Mouse (Mus musculus) liver, embryonic 11.5 days (tissue): ENCODE results near the gene Scmh1. TPM values are rescaled to one million over a fixed set of nuclear protein-coding genes. Genes with fewer than 3 reads are reported as not detected.

Experiments used
- ATAC-seq: fragments of 200-750 bp; cut with Nextera tagmentation; replicated peaks from 2 replicates; pipeline ENCODE4 v1.8.0; 2017; ENCODE audit warnings: moderate number of reproducible peaks, mild to moderate bottlenecking, moderate TSS enrichment, moderate library complexity; ENCODE audit not compliant: low FRiP score
- DNase-seq: peaks from one replicate; pipeline ENCODE4 v3.0.0-alpha.2; 2017; ENCODE audit warnings: low spot score
- H3K27ac ChIP-seq: fragments of 300-500 bp; sonication (generic); 2 replicates; pipeline ENCODE4 v1.5.1; 2014; ENCODE audit warnings: mild to moderate bottlenecking, low read depth, low read length, control low read depth
- H3K27me3 ChIP-seq: fragments of 300-500 bp; sonication (generic); replicated peaks from 2 replicates; pipeline ENCODE4 v1.6.1; 2014; ENCODE audit warnings: low read length, mixed read lengths; ENCODE audit not compliant: control insufficient read depth, insufficient read depth
- H3K36me3 ChIP-seq: fragments of 300-500 bp; sonication (generic); 2 replicates; pipeline ENCODE4 v1.6.1; 2014; ENCODE audit warnings: mild to moderate bottlenecking, low read length, moderate library complexity, mixed read lengths; ENCODE audit not compliant: control insufficient read depth, insufficient read depth
- H3K4me1 ChIP-seq: fragments of 300-500 bp; sonication (generic); replicated peaks from 2 replicates; pipeline ENCODE4 v1.6.1; 2014; ENCODE audit warnings: low read length, mixed read lengths; ENCODE audit not compliant: control insufficient read depth, insufficient read depth
- H3K4me2 ChIP-seq: fragments of 300-500 bp; sonication (generic); 2 replicates; pipeline ENCODE4 v1.6.1; 2014; ENCODE audit warnings: mild to moderate bottlenecking, control low read depth, moderate library complexity
- H3K4me3 ChIP-seq: fragments of 300-500 bp; sonication (generic); 2 replicates; pipeline ENCODE4 v1.5.1; 2014; ENCODE audit warnings: low read depth, low read length, control low read depth
- H3K9ac ChIP-seq: fragments of 300-500 bp; sonication (generic); 2 replicates; pipeline ENCODE4 v1.6.1; 2014; ENCODE audit warnings: low read depth, low read length, control low read depth
- H3K9me3 ChIP-seq: fragments of 300-500 bp; sonication (generic); 2 replicates; pipeline ENCODE4 v1.6.1; 2016; ENCODE audit warnings: low read length, inconsistent platforms, mixed read lengths; ENCODE audit not compliant: control insufficient read depth
- WGBS: fragments of 180-500 bp; shearing (Covaris S2); extraction: QIAGEN DNeasy Blood & Tissue Kit; methylation state at CpG from one replicate; pipeline ENCODE4 v1.1.7; 2014; 5-methylcytosine and 5-hydroxymethylcytosine counted together
- polyA plus RNA-seq: library from polyadenylated mRNA; unstranded; fragments of >200 nt; fragmentation: Nextera tagmentation; extraction: Ambion mirVana; gene quantifications from 2 replicates; pipeline ENCODE4 v1.2.1, GENCODE M21; 2014

Gene Scmh1
- polyA plus RNA-seq, 1 experiment from 2014 or later: 33.8 TPM

DNA sequence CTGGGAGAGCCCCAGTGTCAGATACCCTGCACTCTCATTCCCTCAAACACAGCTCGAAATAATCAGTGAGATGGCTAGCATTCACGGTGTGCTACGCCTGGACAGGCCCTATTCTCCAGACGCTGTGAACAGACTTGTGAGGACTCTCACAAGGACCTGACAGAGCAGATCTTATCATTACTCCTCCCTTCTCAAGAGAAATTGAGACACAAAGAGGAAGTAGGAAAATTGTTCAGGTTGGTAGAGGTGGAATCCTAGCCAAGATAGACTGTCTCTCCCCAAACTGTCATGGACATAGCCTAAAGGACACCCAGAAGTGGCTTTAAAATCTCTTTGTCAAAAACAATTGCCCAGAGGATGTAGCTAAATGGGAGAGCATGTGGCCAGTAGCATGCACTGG is 31.3 kb upstream of the Scmh1 start:
- no peaks in the 10 kb centered on the region for H3K9me3 ChIP-seq
- ATAC-seq (no peak), DNase-seq (no peak)
- H3K4me3 ChIP-seq: no peak overlapping the region
- H3K27ac ChIP-seq: no peak overlapping the region
- no peak overlapping the region for H3K4me2 ChIP-seq
- no peaks in the 10 kb centered on the region for H3K27me3 ChIP-seq
- no peak overlapping the region for H3K9ac ChIP-seq
- no peaks in the 10 kb centered on the region for H3K36me3 ChIP-seq
- 25% methylated on average over 4 of the region's 4 CpGs for WGBS
- no peaks in the 10 kb centered on the region for H3K4me1 ChIP-seq

DNA sequence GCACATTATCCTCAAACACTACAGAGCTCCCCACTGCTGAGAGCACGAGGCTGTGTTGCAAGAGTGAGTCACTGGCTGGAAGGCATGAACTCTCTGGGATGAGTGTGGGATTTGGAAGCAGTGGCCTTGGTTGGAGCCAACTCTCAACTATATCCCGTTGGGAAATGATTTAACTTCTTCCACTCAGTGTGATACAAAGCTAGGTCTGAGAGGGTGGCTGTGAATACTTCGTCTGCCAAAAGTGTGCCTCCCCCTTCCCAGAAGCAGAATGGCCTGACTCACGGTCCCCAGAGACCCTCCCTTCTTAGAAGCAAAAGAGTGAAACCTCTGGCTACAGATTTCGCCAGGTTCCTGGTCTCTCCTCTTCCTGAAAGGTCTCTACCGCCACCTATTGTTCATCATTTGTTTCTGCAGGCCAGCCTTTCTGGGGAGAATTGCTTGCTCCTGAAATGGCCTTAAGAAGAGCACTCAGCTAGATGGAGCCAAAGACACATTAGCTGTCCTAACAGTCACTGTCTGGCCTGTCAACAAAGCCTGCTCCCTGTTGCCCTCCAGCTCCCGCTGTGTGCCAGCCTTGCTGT is 24.2 kb upstream of the Scmh1 start:
- DNase-seq: peak; percentile 45

DNA sequence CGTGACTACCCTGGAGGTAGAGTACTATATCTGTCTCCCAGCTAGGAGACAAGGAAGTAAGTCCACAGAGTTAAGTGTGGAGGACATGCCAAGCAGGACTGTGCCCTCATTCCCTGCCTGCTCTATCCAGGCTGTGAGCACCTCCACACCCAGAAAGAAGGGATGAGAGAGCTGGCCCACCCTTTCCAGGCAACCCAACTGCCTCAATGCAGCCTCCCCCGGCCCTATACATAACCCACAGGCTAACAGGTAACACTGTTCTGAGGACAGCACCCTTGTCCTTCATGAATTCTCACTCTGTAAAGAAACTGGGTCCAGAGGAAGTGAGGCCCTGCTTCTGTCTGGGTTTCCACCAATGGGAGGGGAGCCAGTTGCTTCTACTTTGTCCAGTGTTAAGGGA is 19.6 kb upstream of the Scmh1 start:
- DNase-seq (no peak), ATAC-seq (no peak)
- H3K4me3 ChIP-seq: no peak overlapping the region
- no peaks in the 10 kb centered on the region for H3K36me3 ChIP-seq
- no peak overlapping the region for H3K4me2 ChIP-seq
- H3K9ac ChIP-seq: no peak overlapping the region
- H3K27ac ChIP-seq: no peak overlapping the region
- H3K9me3 ChIP-seq: no peaks in the 10 kb centered on the region
- no peaks in the 10 kb centered on the region for H3K4me1 ChIP-seq
- 77% methylated on average over 2 of the region's 2 CpGs for WGBS
- H3K27me3 ChIP-seq: no peaks in the 10 kb centered on the region

More for the DNA sequence above, 24.2 kb upstream of the Scmh1 start:
- no peaks in the 10 kb centered on the region for H3K36me3 ChIP-seq
- 0 out of 2 replicates have a peak overlapping the region, but pooled peaks have one; percentile 17 for H3K4me2 ChIP-seq
- H3K9me3 ChIP-seq: no peaks in the 10 kb centered on the region
- WGBS: 12% methylated on average over 7 of the region's 7 CpGs
- H3K4me3 ChIP-seq: no peak overlapping the region
- H3K4me1 ChIP-seq: no peaks in the 10 kb centered on the region
- 0 out of 2 replicates have a peak overlapping the region, but pooled peaks have one; percentile 9 for H3K9ac ChIP-seq
- H3K27ac ChIP-seq: no peak overlapping the region
- peak; percentile 54 for ATAC-seq
- H3K27me3 ChIP-seq: no peaks in the 10 kb centered on the region

DNA sequence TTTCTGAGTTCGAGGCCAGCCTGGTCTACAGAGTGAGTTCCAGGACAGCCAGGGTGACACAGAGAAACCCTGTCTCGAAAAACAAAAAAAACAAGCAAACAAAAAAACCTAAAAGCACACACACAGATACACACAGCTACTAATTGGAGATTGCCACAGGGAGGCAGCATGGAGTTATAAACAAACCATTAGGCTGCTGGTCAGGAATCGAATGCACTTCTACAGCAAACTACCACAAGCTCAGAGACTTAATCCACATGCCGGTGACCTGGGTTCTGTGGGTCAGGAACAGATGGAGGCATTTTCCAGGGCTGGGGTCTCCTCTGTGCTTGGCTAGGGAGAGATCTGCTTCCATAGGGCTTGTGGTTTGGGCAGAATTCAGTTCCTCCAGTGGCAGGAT is 17.6 kb upstream of the Scmh1 start:
- no peaks in the 10 kb centered on the region for H3K9me3 ChIP-seq
- no peaks in the 10 kb centered on the region for H3K27me3 ChIP-seq
- no peak overlapping the region for H3K9ac ChIP-seq
- H3K4me1 ChIP-seq: 0 out of 2 replicates have a peak, but pooled peaks cover 2% of the 10 kb centered on the region
- DNase-seq (no peak), ATAC-seq (no peak; the same call in 1 of the 2 replicates)
- H3K36me3 ChIP-seq: no peaks in the 10 kb centered on the region
- H3K4me3 ChIP-seq: no peak overlapping the region
- WGBS: 33% methylated on average over 4 of the region's 4 CpGs
- H3K27ac ChIP-seq: no peak overlapping the region
- no peak overlapping the region for H3K4me2 ChIP-seq

DNA sequence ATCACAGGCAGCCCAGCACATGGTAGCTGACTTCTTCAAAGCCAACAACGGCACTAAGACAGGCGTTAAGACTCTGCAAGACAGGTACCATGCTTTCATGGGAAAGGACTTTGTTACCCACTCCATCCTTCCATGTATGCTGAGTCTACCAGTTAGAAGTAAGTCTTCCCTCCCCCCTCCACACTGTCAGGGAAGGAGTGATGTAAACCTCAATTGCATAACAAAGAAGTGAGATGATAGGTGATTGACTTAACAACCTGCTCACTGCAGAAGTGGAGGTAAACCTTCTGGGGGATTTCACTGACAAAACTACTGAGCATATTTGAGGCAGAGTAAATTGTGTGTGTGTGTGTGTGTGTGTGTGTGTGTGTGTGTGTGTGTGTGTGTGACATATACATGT is 17.1 kb upstream of the Scmh1 start:
- no peaks in the 10 kb centered on the region for H3K27me3 ChIP-seq
- H3K4me1 ChIP-seq: peaks cover 2% of the 10 kb centered on the region; the same call in 1 of the 2 replicates
- H3K4me2 ChIP-seq: no peak overlapping the region
- no peak overlapping the region for H3K4me3 ChIP-seq
- no peak for ATAC-seq
- H3K9me3 ChIP-seq: no peaks in the 10 kb centered on the region
- 66% methylated on average over 2 of the region's 2 CpGs for WGBS
- DNase-seq: no peak
- no peak overlapping the region for H3K27ac ChIP-seq
- no peaks in the 10 kb centered on the region for H3K36me3 ChIP-seq
- no peak overlapping the region for H3K9ac ChIP-seq

DNA sequence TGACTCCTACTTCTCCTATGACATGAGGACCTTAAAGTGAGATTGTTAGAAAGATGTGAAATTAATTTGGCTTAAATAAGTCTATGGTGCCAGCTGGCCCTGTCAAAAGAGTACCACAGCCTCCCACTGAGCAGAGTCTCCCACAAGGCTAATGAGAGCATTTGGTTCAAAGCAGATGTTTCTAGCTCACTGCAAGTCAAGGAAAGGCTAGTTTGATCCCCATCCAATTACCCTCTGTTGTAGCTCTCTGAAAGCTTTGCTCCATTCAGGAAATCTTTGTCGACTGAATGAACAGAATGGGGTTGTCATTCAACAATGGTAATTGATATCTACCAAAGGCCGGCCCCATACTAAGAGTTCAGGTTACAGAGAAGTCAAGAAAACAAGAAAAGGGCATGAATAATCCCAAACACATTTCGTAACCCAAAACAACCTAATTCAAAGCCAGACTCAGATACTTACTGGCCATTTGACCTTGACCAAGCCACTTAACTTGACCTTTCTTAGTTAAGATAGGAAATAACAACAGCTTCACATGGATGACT is 16.0 kb upstream of the Scmh1 start:
- WGBS: 63% methylated on average over 3 of the region's 3 CpGs
- DNase-seq (no peak), ATAC-seq (no peak)
- Histone ChIP-seq H3K4me3 (no peak overlapping the region), H3K9ac (no peak overlapping the region), H3K27ac (no peak overlapping the region), H3K27me3 (no peaks in the 10 kb centered on the region), H3K36me3 (no peaks in the 10 kb centered on the region), H3K4me2 (no peak overlapping the region), H3K9me3 (no peaks in the 10 kb centered on the region), H3K4me1 (peaks cover 2% of the 10 kb centered on the region; the same call in 1 of the 2 replicates)

DNA sequence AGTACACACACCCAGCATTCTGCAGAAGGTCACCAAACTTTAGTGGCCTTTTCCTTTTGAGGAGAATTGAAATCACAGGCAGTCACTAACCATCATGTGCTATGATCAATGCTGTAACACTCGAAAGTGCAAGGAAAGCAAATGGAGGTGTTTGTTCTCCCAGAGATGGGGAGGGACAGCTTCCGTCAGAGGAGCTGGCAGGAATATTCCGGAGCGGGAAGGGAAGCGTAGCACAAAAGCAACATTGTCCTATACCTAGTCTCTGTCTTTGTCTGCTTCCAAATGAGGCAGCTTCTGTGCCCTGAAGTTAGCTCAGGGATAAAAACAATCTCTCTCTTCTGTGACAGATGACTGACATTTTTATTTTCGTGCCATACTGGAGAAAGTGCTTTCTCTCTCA is 15.5 kb upstream of the Scmh1 start:
- H3K4me1 ChIP-seq: peaks cover 2% of the 10 kb centered on the region; the same call in 1 of the 2 replicates
- H3K27me3 ChIP-seq: no peaks in the 10 kb centered on the region
- H3K9me3 ChIP-seq: no peaks in the 10 kb centered on the region
- H3K4me3 ChIP-seq: no peak overlapping the region
- 78% methylated on average over 6 of the region's 6 CpGs for WGBS
- no peak for DNase-seq
- H3K27ac ChIP-seq: no peak overlapping the region
- no peak overlapping the region for H3K9ac ChIP-seq
- H3K36me3 ChIP-seq: no peaks in the 10 kb centered on the region
- H3K4me2 ChIP-seq: no peak overlapping the region
- ATAC-seq: no peak

DNA sequence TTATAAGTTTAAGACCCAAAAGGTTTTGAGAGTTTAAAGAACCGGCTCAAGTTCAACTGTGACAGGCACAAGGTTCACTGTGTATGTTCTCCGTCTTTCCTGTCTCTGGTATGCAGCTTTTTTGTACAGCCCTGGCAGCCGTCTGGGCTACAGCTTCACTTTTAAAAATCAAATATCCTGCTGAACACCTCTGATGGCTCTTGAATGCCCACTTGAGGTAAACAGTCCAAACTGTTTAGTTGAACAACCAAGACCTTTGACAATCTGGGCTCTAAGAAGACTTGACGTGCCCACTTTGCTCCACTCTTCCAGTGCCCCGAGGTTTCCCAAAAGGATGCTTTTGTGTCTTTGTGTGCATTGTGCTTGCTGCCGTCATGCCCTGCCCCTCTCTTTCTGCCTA is 13.5 kb upstream of the Scmh1 start:
- no peaks in the 10 kb centered on the region for H3K9me3 ChIP-seq
- ATAC-seq (no peak), DNase-seq (no peak)
- no peak overlapping the region for H3K4me3 ChIP-seq
- 84% methylated on average over 6 of the region's 6 CpGs for WGBS
- no peak overlapping the region for H3K27ac ChIP-seq
- no peaks in the 10 kb centered on the region for H3K27me3 ChIP-seq
- H3K36me3 ChIP-seq: no peaks in the 10 kb centered on the region
- H3K4me2 ChIP-seq: no peak overlapping the region
- H3K4me1 ChIP-seq: peaks cover 2% of the 10 kb centered on the region; the same call in 1 of the 2 replicates
- H3K9ac ChIP-seq: no peak overlapping the region

DNA sequence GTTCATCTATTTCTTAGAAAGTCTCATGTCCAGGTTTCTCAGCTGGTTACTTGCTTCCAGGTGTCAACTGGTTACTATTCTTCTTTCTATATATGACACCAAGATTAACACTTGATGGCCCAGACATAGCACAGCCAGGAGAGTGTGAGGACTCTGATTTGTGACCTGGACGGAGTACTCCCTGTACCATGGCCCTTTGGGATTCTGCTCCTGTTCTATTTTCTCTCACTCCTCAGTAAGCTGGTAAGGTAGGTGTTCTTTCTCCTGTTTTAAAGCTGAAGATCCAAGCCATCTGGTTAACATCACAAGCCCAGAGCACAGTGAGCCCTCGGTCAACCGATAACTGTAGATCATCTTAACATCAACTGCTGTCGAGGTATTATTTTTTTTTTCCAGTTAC is 12.7 kb upstream of the Scmh1 start:
- H3K27me3 ChIP-seq: no peaks in the 10 kb centered on the region
- H3K27ac ChIP-seq: no peak overlapping the region
- no peak overlapping the region for H3K9ac ChIP-seq
- H3K36me3 ChIP-seq: no peaks in the 10 kb centered on the region
- DNase-seq (no peak), ATAC-seq (no peak)
- H3K9me3 ChIP-seq: no peaks in the 10 kb centered on the region
- no peak overlapping the region for H3K4me3 ChIP-seq
- no peak overlapping the region for H3K4me2 ChIP-seq
- 68% methylated on average over 4 of the region's 4 CpGs for WGBS
- H3K4me1 ChIP-seq: peaks cover 2% of the 10 kb centered on the region; the same call in 1 of the 2 replicates
